Mouse (Mus musculus) brain, embryonic 18.5 days (tissue): ENCODE measurements at regions not wholly inside any gene's neighbourhood (a gene's known extent, or its start where the extent isn't known, plus 50 kb on each side); places are given as distances from the start of the nearest gene placed in this dataset.

Experiments
- DNase-seq: peaks from one replicate; pipeline ENCODE4 v3.0.0-alpha.2; 2012; ENCODE audit warnings: low read depth, low spot score

DNA sequence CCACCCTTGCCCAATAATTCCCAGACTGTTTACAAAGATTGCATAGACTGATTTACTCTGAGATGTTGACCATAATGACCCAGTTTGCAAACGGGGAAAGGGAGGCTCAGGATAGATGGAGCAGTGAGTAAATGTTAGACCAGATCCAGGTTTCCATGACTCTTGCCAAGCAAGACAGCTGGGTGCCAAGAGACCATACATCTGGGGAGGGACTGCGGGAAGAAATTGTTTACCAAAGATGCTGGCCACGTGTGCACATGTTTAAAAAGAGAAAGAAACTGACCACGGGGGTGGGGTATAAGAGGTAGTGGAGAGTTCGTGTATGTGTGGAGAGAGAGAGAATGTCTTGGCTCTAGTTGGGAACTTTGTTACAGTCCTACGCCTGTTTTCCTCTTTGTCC is 285.7 kb upstream of the Zmiz1 start:
- no peak for DNase-seq

DNA sequence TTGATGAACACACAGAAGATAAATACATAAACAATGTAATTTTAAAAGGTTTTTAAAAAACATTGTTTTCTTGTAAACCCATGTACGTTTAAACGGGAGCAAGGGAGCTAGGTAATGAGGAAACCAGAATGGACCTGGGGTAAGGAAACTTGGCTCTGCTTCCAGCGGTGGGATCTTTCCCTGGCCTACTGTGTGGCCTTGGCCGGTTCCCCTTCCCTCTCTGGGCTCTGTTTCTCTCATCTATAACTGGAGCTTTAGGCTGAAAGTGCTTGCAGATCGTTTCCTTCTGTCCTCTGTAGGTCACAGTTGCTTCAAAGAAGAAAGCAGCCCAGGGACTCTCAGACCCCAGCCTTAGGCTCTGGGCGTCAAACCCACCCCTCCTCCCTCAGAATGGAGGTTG is 285.1 kb upstream of the Zmiz1 start:
- DNase-seq, result no peak

- DNase-seq, result no peak
Observed at GRCm38 (mm10) chr14:25174402-25174801, 284.6 kb upstream of the Zmiz1 start.

DNA sequence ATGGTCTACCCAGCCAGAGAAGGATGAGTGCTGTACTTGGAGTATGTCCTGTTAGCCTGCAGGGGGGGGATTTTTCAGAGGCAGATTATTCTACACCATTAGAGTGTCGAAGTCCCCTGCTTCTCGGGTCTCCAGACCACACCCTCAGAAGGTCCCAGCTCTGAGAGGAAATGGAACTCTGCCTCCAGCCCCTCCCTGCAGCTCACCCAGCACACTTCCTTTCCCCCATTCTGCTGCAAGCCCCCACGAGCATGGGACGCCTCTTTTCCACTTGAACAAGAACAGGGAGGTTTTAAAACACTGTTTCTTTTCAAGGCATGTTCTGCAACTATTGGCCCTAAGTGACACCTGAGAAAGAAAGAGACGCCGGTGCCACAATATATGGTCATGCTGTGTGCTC is 282.8 kb upstream of the Zmiz1 start:
- DNase-seq, result no peak

DNA sequence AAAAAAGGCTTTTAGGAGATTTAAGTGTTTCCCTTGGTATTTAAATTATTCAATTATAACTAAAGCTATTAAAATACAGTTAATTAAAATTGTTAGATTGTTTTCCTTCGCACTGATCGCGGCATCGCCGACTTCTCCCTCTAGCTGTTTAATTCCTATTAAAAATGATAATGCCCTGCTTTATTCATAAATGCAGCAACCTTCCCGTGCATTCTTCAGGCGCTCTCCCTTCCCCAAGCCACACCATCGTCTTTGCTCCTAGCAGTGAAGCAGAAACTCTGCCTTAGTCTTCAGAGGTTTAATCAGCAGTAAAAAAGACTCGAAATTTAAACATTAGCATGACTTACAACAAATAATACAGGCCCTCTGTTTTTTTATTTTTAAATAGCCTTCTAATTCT is 278.9 kb upstream of the Zmiz1 start:
- DNase-seq, result no peak

DNA sequence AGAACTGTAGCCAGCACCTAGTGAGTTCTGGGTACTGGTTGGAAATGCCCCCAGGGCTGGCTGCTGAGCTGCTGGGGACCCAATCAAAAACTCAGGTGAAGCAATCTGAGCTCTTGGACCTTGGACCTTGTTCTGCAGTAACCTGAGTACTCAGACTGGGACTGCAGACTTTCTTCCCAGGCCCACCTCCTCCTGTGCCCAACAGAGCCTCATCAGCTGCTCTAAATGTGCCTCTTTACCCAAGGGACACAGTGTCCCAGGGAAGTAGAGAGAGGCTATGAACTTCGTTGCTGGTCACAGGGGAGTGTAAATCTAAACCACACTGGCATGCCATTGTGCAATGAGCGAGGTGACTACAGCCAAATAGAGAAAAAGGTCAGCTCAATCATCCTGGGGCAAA is 277.6 kb upstream of the Zmiz1 start:
- DNase-seq, result no peak

DNA sequence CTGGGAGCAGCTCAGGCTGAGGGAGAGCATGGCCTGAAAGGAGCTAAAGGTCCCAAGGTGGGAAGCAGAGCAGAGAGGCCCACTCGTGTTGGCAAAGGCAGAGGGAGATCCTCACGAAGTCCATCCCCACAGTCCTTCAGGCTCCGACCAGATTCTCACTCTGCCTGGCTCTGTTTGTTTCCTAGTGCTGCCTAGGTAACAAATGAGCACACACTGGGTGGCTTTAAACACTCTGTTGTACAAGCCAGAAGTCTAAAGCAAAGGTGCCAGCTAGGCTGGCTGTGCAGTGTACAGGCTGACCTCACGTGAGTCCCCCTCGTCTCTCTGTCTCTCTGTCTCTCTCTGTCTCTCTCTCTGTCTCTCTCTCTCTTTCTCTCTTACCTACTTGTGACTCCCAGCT is 274.9 kb upstream of the Zmiz1 start:
- DNase-seq, result no peak

- DNase-seq, result no peak
Observed at GRCm38 (mm10) chr14:25184875-25185274, 274.1 kb upstream of the Zmiz1 start.

DNA sequence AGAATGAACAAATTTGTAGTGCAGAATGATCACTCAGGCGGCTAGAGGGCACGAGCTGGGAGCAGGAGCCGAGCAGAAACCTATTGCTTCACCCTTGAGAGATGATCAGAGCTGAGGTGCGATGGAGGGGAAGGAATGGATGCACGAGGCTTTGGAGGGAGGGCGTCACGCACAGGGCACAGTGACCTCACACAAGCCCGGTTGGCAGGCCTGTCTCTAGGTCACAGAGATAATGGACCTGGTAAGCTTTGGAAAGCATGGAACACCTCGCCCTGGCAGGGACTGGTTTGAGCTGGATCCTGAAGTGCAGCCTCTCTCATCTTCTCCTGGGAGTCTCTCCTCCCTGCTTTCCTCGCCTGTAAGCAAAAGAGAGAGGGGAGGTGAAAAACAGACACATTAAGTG is 273.4 kb upstream of the Zmiz1 start:
- DNase-seq, result no peak

GRCm38 (mm10) chr14:25185959-25186771 is 272.8 kb upstream of the Zmiz1 start:
- peak; percentile 30 for DNase-seq

DNA sequence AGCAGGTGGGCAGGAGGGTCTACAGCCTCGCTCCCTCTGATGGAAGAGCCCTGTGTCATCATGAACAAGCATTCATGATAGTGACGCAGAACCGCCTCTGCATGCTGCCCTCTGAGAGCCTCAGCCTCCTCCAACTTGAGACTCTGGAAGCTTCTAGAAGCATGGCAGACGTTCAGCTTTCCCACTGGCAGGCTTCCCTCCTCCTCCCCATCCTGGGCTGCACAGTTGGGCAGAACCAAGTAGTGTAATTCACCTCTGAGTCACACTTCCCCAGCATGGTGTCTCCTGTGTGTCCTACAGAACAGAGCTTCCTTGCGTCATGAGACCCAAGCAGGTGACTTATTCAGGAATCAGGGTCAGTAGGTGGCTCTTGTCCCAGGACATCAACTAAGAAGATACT is 271.3 kb upstream of the Zmiz1 start:
- DNase-seq, result no peak

GRCm38 (mm10) chr14:25189256-25189655 is 269.7 kb upstream of the Zmiz1 start:
- no peak for DNase-seq

- DNase-seq, result no peak
Observed at GRCm38 (mm10) chr14:25190680-25191270, 268.2 kb upstream of the Zmiz1 start.

- DNase-seq, result no peak
Observed at GRCm38 (mm10) chr14:25196820-25197219, 262.2 kb upstream of the Zmiz1 start.

DNA sequence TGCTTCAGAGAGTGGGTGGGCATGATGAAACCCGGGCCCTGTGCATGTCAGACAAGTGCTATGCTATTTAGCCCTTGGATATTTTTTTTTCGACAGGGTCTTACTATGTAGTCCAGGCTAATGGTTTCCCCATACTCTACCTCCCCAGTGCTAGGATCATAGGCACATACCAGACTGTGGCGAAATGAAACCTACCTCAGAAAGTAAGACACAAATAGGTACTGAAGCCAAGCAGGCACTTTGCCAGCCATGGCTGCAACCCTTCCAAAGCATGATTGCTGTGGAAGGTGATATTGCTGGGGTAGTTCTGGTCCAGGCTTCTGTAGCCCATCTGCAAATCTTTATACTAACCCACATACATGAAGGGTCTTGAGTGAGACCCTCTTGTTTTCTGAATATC is 259.1 kb upstream of the Zmiz1 start:
- DNase-seq, result no peak

GRCm38 (mm10) chr14:25200656-25201179 is 258.3 kb upstream of the Zmiz1 start:
- DNase-seq, result no peak

GRCm38 (mm10) chr14:25202312-25202711 is 256.7 kb upstream of the Zmiz1 start:
- no peak for DNase-seq

DNA sequence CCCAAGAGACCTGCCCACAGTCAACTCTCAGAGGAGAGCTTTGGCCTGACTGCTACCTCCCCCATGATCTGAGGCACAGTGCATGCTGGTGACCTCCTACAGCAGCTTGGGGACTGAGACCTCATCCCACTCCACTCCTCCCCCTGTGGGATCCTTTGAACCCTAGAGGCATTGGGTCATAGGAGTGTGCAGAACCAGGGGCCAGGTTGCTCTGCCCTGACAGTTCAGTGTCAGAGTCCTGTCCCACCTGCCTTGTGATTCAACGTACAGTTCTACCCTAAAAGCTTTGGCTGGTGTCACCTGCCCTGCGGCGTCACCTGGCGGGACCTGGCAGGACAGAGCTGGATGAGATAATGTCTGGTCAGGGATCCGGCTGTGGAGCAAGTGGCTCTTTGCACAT is 254.9 kb upstream of the Zmiz1 start:
- DNase-seq, result no peak

DNA sequence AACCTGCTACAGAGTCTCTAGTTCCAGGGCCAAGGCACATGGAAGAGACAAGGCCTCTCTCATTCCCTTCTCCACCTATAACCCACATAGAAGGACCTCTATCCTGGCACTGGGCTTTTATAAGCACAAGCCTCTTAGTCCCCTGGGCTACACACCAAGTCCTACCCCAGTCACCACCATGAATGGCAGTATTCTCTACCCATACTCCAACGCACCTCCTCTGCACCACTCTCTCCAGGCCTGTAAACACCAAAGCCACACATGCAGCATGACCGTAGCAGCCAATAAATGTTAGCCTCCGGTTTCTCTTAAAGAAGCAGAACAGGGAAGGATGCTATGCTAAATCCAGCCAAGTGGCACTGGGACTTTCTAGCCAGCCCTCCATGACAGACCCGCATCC is 252.1 kb upstream of the Zmiz1 start:
- no peak for DNase-seq

- DNase-seq, result no peak
Observed at GRCm38 (mm10) chr14:25207422-25207821, 251.6 kb upstream of the Zmiz1 start.

DNA sequence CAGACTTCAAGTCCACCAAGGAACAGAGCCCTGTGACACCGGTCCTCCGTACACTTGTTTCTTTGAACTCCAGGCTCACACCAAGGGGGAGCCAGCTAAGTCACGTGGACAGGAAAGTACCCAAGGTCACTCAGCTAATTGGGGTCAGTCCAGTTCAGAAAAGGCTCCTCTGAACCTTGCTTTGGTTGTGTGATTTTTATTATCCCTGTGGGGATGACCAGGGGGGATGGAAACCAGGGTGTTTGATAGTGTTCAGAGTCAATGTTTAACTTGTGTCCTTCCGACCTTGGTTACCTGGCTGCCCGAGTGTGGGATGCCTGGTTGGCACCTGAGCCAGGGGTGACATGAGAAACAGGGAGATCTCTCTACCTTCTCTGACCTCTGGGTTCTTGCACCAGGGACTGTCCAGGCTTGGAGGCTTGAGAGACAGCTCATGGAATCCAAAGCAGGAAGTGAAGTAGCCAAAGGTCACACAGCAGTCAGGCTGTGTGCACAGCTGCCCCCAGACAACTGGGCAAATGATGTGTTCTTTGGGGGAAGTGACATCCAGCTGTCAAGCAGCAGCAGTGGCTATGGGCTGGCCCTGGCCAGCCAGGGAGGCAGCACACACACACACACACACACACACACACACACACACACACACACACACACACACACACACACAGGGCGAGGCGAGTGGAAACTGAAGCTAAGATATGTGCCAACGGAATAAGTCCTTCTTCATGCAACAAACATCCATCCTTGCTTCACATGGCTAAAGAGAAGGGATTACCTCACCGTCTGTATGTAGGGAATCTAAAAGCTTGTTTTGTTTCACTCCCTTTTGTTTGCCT is 250.5 kb upstream of the Zmiz1 start:
- DNase-seq, result no peak

DNA sequence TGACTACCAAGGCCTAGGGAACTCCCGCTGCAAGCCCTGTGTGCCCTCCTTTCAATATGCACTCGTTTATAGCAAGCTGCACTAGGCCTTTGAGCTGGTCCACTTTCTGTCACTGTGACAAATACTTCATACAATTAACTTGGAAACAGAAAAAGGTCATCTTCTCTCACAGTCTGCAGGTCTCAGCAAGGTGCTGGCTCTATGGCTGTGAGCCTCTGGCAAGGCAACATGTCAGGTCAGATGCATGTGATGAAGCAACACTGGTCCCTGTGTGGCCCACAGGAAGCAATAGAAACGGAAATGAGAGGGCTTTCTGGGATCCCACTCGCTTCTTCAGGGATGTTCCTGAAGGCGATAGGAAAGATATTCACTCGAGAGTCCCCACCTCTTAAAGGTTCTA is 245.9 kb upstream of the Zmiz1 start:
- no peak for DNase-seq
